Mouse (Mus musculus): ENCODE data around the gene Ifnl2. TPM values are rescaled to one million over a fixed set of nuclear protein-coding genes. Genes with fewer than 3 reads are reported as not detected.
"Not testable (repeated sequence)": the region's sequence is repeated elsewhere in the genome, so short reads cannot be mapped to it uniquely, and the experiment has no call there.

Gene Ifnl2
- total RNA-seq (2021): not detected
- long read RNA-seq, experiment 1: 0 reads
- long read RNA-seq, experiment 2: 0 reads

GRCm38 (mm10) chr7:28510405-28510974 is at the start of gene Ifnl2:
Ifnl2 (minus strand) TSS chr7:28510455.
- not testable (repeated sequence) for DNase-seq

GRCm38 (mm10) chr7:28558486-28558885 is 48.2 kb upstream of the Ifnl2 start:
- peak; percentile 62 for DNase-seq

GRCm38 (mm10) chr7:28557708-28558107 is 47.5 kb upstream of the Ifnl2 start:
- DNase-seq: peak; percentile 38

GRCm38 (mm10) chr7:28557069-28557468 is 46.8 kb upstream of the Ifnl2 start:
- DNase-seq: no peak

- DNase-seq: no peak
Measured at GRCm38 (mm10) chr7:28555939-28556535, 45.8 kb upstream of the Ifnl2 start.

- no peak for DNase-seq
Measured at GRCm38 (mm10) chr7:28553076-28553475, 42.8 kb upstream of the Ifnl2 start.

- DNase-seq: no peak
Measured at GRCm38 (mm10) chr7:28547628-28548027, 37.4 kb upstream of the Ifnl2 start.

- no peak for DNase-seq
Measured at GRCm38 (mm10) chr7:28547154-28547553, 36.9 kb upstream of the Ifnl2 start, which contains the start of gene Nccrp1. Nccrp1 (minus strand) TSS chr7:28547254.

- no peak for DNase-seq
Measured at GRCm38 (mm10) chr7:28546649-28547048, 36.4 kb upstream of the Ifnl2 start.

GRCm38 (mm10) chr7:28545891-28546210 is 35.6 kb upstream of the Ifnl2 start:
- DNase-seq: no peak

GRCm38 (mm10) chr7:28545048-28545890 is 35.0 kb upstream of the Ifnl2 start:
- no peak for DNase-seq

GRCm38 (mm10) chr7:28544051-28544601 is 33.9 kb upstream of the Ifnl2 start:
- DNase-seq: no peak

- DNase-seq: no peak
Measured at GRCm38 (mm10) chr7:28540526-28540925, 30.3 kb upstream of the Ifnl2 start, which contains the start of gene Sycn. Sycn (plus strand) TSS chr7:28540885.

GRCm38 (mm10) chr7:28538886-28539285 is 28.6 kb upstream of the Ifnl2 start:
- DNase-seq: not testable (repeated sequence)

GRCm38 (mm10) chr7:28532005-28532404 is 21.8 kb upstream of the Ifnl2 start:
- no peak for DNase-seq

- DNase-seq: peak; percentile 65
Measured at GRCm38 (mm10) chr7:28527922-28528719, 17.9 kb upstream of the Ifnl2 start.

GRCm38 (mm10) chr7:28522536-28522935 is 12.3 kb upstream of the Ifnl2 start, which contains the start of gene Ifnl3:
Ifnl3 (plus strand) TSS chr7:28522836.
- not testable (repeated sequence) for DNase-seq

GRCm38 (mm10) chr7:28511441-28511840 is 1.2 kb upstream of the Ifnl2 start:
- no peak for DNase-seq

GRCm38 (mm10) chr7:28509121-28509520 is 1.1 kb downstream of the Ifnl2 start:
- DNase-seq: not testable (repeated sequence)

GRCm38 (mm10) chr7:28505585-28505984 is 4.7 kb downstream of the Ifnl2 start:
- DNase-seq: no peak

GRCm38 (mm10) chr7:28495426-28495825 is 14.8 kb downstream of the Ifnl2 start:
- no peak for DNase-seq

- no peak for DNase-seq
Measured at GRCm38 (mm10) chr7:28492310-28492709, 17.9 kb downstream of the Ifnl2 start.
